Mouse (Mus musculus): ENCODE measurements at regions not wholly inside any gene's neighbourhood (a gene's known extent, or its start where the extent isn't known, plus 50 kb on each side); places are given as distances from the start of the nearest gene placed in this dataset.

- H3K4me1 ChIP-seq (replicated peaks) = no peaks in the 10 kb centered on the region
- H3K4me3 ChIP-seq = no peak overlapping the region
- 63% methylated on average over 1 of the region's 1 CpGs for WGBS
- H3K9ac ChIP-seq = no peak overlapping the region
- no peaks in the 10 kb centered on the region for H3K9me3 ChIP-seq
- no peak overlapping the region for H3K27ac ChIP-seq
- H3K36me3 ChIP-seq = no peaks in the 10 kb centered on the region
- no peaks in the 10 kb centered on the region for H3K27me3 ChIP-seq
- no peak for ATAC-seq (ENCODE audit: low FRiP score)
- no peak overlapping the region for H3K4me2 ChIP-seq
Observed at GRCm38 (mm10) chr10:16527693-16528092, 1195.3 kb upstream of the Cited2 start.

GRCm38 (mm10) chr10:16537660-16538059 lies 1185.4 kb upstream of the Cited2 start:
- Histone ChIP-seq H3K36me3 (no peaks in the 10 kb centered on the region), H3K9ac (no peak overlapping the region), H3K4me3 (no peak overlapping the region), H3K4me1 (replicated peaks) (no peaks in the 10 kb centered on the region), H3K27ac (no peak overlapping the region), H3K27me3 (no peaks in the 10 kb centered on the region), H3K9me3 (no peaks in the 10 kb centered on the region), H3K4me2 (no peak overlapping the region)
- ATAC-seq (ENCODE audit: low FRiP score) = no peak
- WGBS = 44% methylated on average over 3 of the region's 3 CpGs

- Histone ChIP-seq H3K27ac (no peak overlapping the region), H3K36me3 (no peaks in the 10 kb centered on the region), H3K4me2 (no peak overlapping the region), H3K9me3 (no peaks in the 10 kb centered on the region), H3K4me1 (replicated peaks) (no peaks in the 10 kb centered on the region), H3K9ac (no peak overlapping the region), H3K27me3 (no peaks in the 10 kb centered on the region), H3K4me3 (no peak overlapping the region)
- 52% methylated on average over 1 of the region's 1 CpGs for WGBS
- no peak for ATAC-seq (ENCODE audit: low FRiP score)
Observed at GRCm38 (mm10) chr10:16538379-16538778, 1184.6 kb upstream of the Cited2 start.

- no peak for ATAC-seq (ENCODE audit: low FRiP score)
- Histone ChIP-seq H3K9me3 (no peaks in the 10 kb centered on the region), H3K27ac (no peak overlapping the region), H3K4me1 (replicated peaks) (no peaks in the 10 kb centered on the region; the same call in 1 of the 2 replicates), H3K36me3 (no peaks in the 10 kb centered on the region), H3K4me3 (no peak overlapping the region), H3K27me3 (no peaks in the 10 kb centered on the region), H3K9ac (no peak overlapping the region), H3K4me2 (no peak overlapping the region)
- 14% methylated on average over 1 of the region's 1 CpGs for WGBS
Observed at GRCm38 (mm10) chr10:16545445-16545844, 1177.6 kb upstream of the Cited2 start.

- no peak overlapping the region for H3K4me2 ChIP-seq
- no peaks in the 10 kb centered on the region for H3K9me3 ChIP-seq
- ATAC-seq (ENCODE audit: low FRiP score) = no peak
- no peak overlapping the region for H3K4me3 ChIP-seq
- H3K36me3 ChIP-seq = no peaks in the 10 kb centered on the region
- H3K9ac ChIP-seq = no peak overlapping the region
- WGBS = 85% methylated on average over 3 of the region's 3 CpGs
- H3K4me1 ChIP-seq (replicated peaks) = no peaks in the 10 kb centered on the region
- no peak overlapping the region for H3K27ac ChIP-seq
- no peaks in the 10 kb centered on the region for H3K27me3 ChIP-seq
Observed at GRCm38 (mm10) chr10:16552861-16553635, 1170.0 kb upstream of the Cited2 start.

- Histone ChIP-seq H3K4me3 (no peak overlapping the region), H3K9ac (no peak overlapping the region), H3K36me3 (no peaks in the 10 kb centered on the region), H3K4me2 (no peak overlapping the region), H3K9me3 (no peaks in the 10 kb centered on the region), H3K27me3 (no peaks in the 10 kb centered on the region), H3K4me1 (replicated peaks) (no peaks in the 10 kb centered on the region), H3K27ac (no peak overlapping the region)
- ATAC-seq (ENCODE audit: low FRiP score) = no peak
- WGBS = 86% methylated on average over 1 of the region's 1 CpGs
Observed at GRCm38 (mm10) chr10:16574568-16574967, 1148.5 kb upstream of the Cited2 start.

- no peaks in the 10 kb centered on the region for H3K36me3 ChIP-seq
- WGBS = 89% methylated on average over 4 of the region's 4 CpGs
- H3K27ac ChIP-seq = no peak overlapping the region
- no peak for ATAC-seq (ENCODE audit: low FRiP score)
- no peaks in the 10 kb centered on the region for H3K9me3 ChIP-seq
- H3K27me3 ChIP-seq = no peaks in the 10 kb centered on the region
- no peaks in the 10 kb centered on the region for H3K4me1 ChIP-seq (replicated peaks)
- H3K4me3 ChIP-seq = no peak overlapping the region
- H3K9ac ChIP-seq = no peak overlapping the region
- H3K4me2 ChIP-seq = no peak overlapping the region
Observed at GRCm38 (mm10) chr10:16578554-16579078, 1144.4 kb upstream of the Cited2 start.

GRCm38 (mm10) chr10:16580200-16580599 lies 1142.8 kb upstream of the Cited2 start:
- no peaks in the 10 kb centered on the region for H3K4me1 ChIP-seq (replicated peaks)
- no peak overlapping the region for H3K27ac ChIP-seq
- H3K9ac ChIP-seq = no peak overlapping the region
- 72% methylated on average over 3 of the region's 3 CpGs for WGBS
- no peak overlapping the region for H3K4me2 ChIP-seq
- no peaks in the 10 kb centered on the region for H3K27me3 ChIP-seq
- H3K9me3 ChIP-seq = no peaks in the 10 kb centered on the region
- no peak for ATAC-seq (ENCODE audit: low FRiP score)
- H3K4me3 ChIP-seq = no peak overlapping the region
- H3K36me3 ChIP-seq = no peaks in the 10 kb centered on the region

GRCm38 (mm10) chr10:16588833-16589232 lies 1134.2 kb upstream of the Cited2 start:
- 86% methylated on average over 2 of the region's 2 CpGs for WGBS
- no peak overlapping the region for H3K4me2 ChIP-seq

GRCm38 (mm10) chr10:16589399-16589798 lies 1133.6 kb upstream of the Cited2 start:
- no peak for ATAC-seq (ENCODE audit: low FRiP score)
- WGBS = 74% methylated on average over 3 of the region's 3 CpGs
- no peaks in the 10 kb centered on the region for H3K9me3 ChIP-seq
- H3K36me3 ChIP-seq = no peaks in the 10 kb centered on the region
- no peak overlapping the region for H3K9ac ChIP-seq
- no peak overlapping the region for H3K27ac ChIP-seq
- H3K4me3 ChIP-seq = no peak overlapping the region
- no peak overlapping the region for H3K4me2 ChIP-seq
- H3K4me1 ChIP-seq (replicated peaks) = no peaks in the 10 kb centered on the region
- no peaks in the 10 kb centered on the region for H3K27me3 ChIP-seq

More at GRCm38 (mm10) chr10:16588833-16589232, 1134.2 kb upstream of the Cited2 start:
- Histone ChIP-seq H3K9me3 (no peaks in the 10 kb centered on the region), H3K27ac (no peak overlapping the region), H3K36me3 (no peaks in the 10 kb centered on the region), H3K4me1 (replicated peaks) (no peaks in the 10 kb centered on the region), H3K27me3 (no peaks in the 10 kb centered on the region), H3K4me3 (no peak overlapping the region), H3K9ac (no peak overlapping the region)
- no peak for ATAC-seq (ENCODE audit: low FRiP score)

- no peaks in the 10 kb centered on the region for H3K27me3 ChIP-seq
- WGBS = 92% methylated on average over 4 of the region's 4 CpGs
- no peak overlapping the region for H3K4me3 ChIP-seq
- H3K9me3 ChIP-seq = no peaks in the 10 kb centered on the region
- H3K4me1 ChIP-seq (replicated peaks) = no peaks in the 10 kb centered on the region
- ATAC-seq (ENCODE audit: low FRiP score) = no peak
- H3K27ac ChIP-seq = no peak overlapping the region
- H3K4me2 ChIP-seq = no peak overlapping the region
- no peaks in the 10 kb centered on the region for H3K36me3 ChIP-seq
- H3K9ac ChIP-seq = no peak overlapping the region
Observed at GRCm38 (mm10) chr10:16592870-16593269, 1130.1 kb upstream of the Cited2 start.

GRCm38 (mm10) chr10:16600041-16600440 lies 1123.0 kb upstream of the Cited2 start:
- Histone ChIP-seq H3K27me3 (no peaks in the 10 kb centered on the region), H3K4me1 (replicated peaks) (no peaks in the 10 kb centered on the region), H3K4me2 (no peak overlapping the region), H3K36me3 (no peaks in the 10 kb centered on the region), H3K27ac (no peak overlapping the region), H3K9me3 (no peaks in the 10 kb centered on the region), H3K4me3 (no peak overlapping the region), H3K9ac (no peak overlapping the region)
- ATAC-seq (ENCODE audit: low FRiP score) = no peak
- 100% methylated on average over 1 of the region's 1 CpGs for WGBS

GRCm38 (mm10) chr10:16600551-16601224 lies 1122.3 kb upstream of the Cited2 start:
- no peaks in the 10 kb centered on the region for H3K27me3 ChIP-seq
- H3K4me3 ChIP-seq = no peak overlapping the region
- H3K36me3 ChIP-seq = no peaks in the 10 kb centered on the region
- 92% methylated on average over 10 of the region's 10 CpGs for WGBS
- H3K9me3 ChIP-seq = no peaks in the 10 kb centered on the region
- no peaks in the 10 kb centered on the region for H3K4me1 ChIP-seq (replicated peaks)
- H3K4me2 ChIP-seq = no peak overlapping the region
- no peak for ATAC-seq (ENCODE audit: low FRiP score)
- H3K27ac ChIP-seq = no peak overlapping the region
- no peak overlapping the region for H3K9ac ChIP-seq

Data from hindbrain, embryonic 13.5 days (tissue).